Mouse (Mus musculus) hindbrain, embryonic 10.5 days (tissue): ENCODE measurements around the gene Dnajc5. TPM values are rescaled to one million over a fixed set of nuclear protein-coding genes. Genes with fewer than 3 reads are reported as not detected.
"Not testable (repeated sequence)": the region's sequence is repeated elsewhere in the genome, so short reads cannot be mapped to it uniquely, and the experiment has no call there.

Experiments used
- DNase-seq: peaks from one replicate; pipeline ENCODE4 v3.0.0-alpha.2; 2017; ENCODE audit warnings: low spot score
- H3K27ac ChIP-seq: fragments of 300-500 bp; sonication (generic); 2 replicates; pipeline ENCODE4 v1.5.1; 2016; ENCODE audit warnings: mild to moderate bottlenecking, moderate library complexity
- H3K27me3 ChIP-seq: fragments of 300-500 bp; sonication (generic); 2 replicates; pipeline ENCODE4 v1.6.1; 2016; ENCODE audit warnings: mild to moderate bottlenecking; ENCODE audit not compliant: poor library complexity, insufficient read depth, severe bottlenecking
- H3K36me3 ChIP-seq: fragments of 300-500 bp; sonication (generic); 2 replicates; pipeline ENCODE4 v1.6.1; 2016; ENCODE audit warnings: mild to moderate bottlenecking, moderate library complexity
- H3K4me1 ChIP-seq: fragments of 300-500 bp; sonication (generic); replicated peaks from 2 replicates; pipeline ENCODE4 v1.6.1; 2016; ENCODE audit warnings: mild to moderate bottlenecking
- H3K4me3 ChIP-seq: fragments of 300-500 bp; sonication (generic); 2 replicates; pipeline ENCODE4 v1.5.1; 2016; ENCODE audit warnings: mild to moderate bottlenecking, moderate library complexity
- H3K9me3 ChIP-seq: fragments of 300-500 bp; sonication (generic); 2 replicates; pipeline ENCODE4 v1.6.1; 2016; ENCODE audit warnings: mild to moderate bottlenecking, moderate library complexity
- WGBS: fragments of 180-500 bp; shearing (Covaris S2); methylation state at CpG from one replicate; pipeline ENCODE4 v1.1.7; 2016; 5-methylcytosine and 5-hydroxymethylcytosine counted together
- polyA plus RNA-seq: library from polyadenylated mRNA; unstranded; fragments of >200 nt; fragmentation: Nextera tagmentation; extraction: Ambion mirVana; gene quantifications from 2 replicates; pipeline ENCODE4 v1.2.1, GENCODE M21; 2016

The Dnajc5 gene
- polyA plus RNA-seq, 1 experiment from 2014 or later = 108 TPM

GRCm38 (mm10) chr2:181493156-181493927, 26.9 kb upstream of the Dnajc5 start, which contains the start of gene Abhd16b:
TSS of gene Abhd16b (plus strand) at chr2:181493206.
- H3K27ac ChIP-seq = no peak within 1 kb of the TSS

GRCm38 (mm10) chr2:181494266-181494945, 25.9 kb upstream of the Dnajc5 start:
- WGBS = 85% methylated on average over 26 of the region's 26 CpGs
- Histone ChIP-seq H3K36me3 (peaks cover 4% of the 10 kb centered on the region), H3K27ac (no peak overlapping the region), H3K4me1 (peaks cover 19% of the 10 kb centered on the region), H3K4me3 (no peak overlapping the region), H3K27me3 (no peaks in the 10 kb centered on the region), H3K9me3 (no peaks in the 10 kb centered on the region)
- DNase-seq = no peak

More at GRCm38 (mm10) chr2:181493156-181493927, 26.9 kb upstream of the Dnajc5 start, which contains the start of gene Abhd16b:
- Histone ChIP-seq H3K36me3 (no peaks in the 10 kb centered on the region), H3K4me3 (no peak within 1 kb of the TSS), H3K27me3 (no peaks in the 10 kb centered on the region), H3K4me1 (peaks cover 17% of the 10 kb centered on the region), H3K9me3 (no peaks in the 10 kb centered on the region)
- 85% methylated on average over 31 of the region's 31 CpGs for WGBS
- DNase-seq = no peak

- 64% methylated on average over 8 of the region's 8 CpGs for WGBS
- not testable (repeated sequence) for DNase-seq, H3K27ac ChIP-seq, H3K4me3 ChIP-seq, H3K27me3 ChIP-seq, H3K9me3 ChIP-seq
- peaks cover 19% of the 10 kb centered on the region for H3K4me1 ChIP-seq
- H3K36me3 ChIP-seq = peaks cover 18% of the 10 kb centered on the region
Measured at GRCm38 (mm10) chr2:181495845-181496244, 24.4 kb upstream of the Dnajc5 start.

- peak overlapping the region; percentile 93 for H3K27ac ChIP-seq
- no peaks in the 10 kb centered on the region for H3K9me3 ChIP-seq
- WGBS = 17% methylated on average over 8 of the region's 8 CpGs
- H3K27me3 ChIP-seq = no peaks in the 10 kb centered on the region
- H3K36me3 ChIP-seq = peaks cover 22% of the 10 kb centered on the region
- peaks cover 19% of the 10 kb centered on the region for H3K4me1 ChIP-seq
- peak; percentile 57 for DNase-seq
- peak overlapping the region; percentile 96 for H3K4me3 ChIP-seq
Measured at GRCm38 (mm10) chr2:181496281-181496680, 24.0 kb upstream of the Dnajc5 start.

GRCm38 (mm10) chr2:181496831-181497547, 23.3 kb upstream of the Dnajc5 start, which contains the start of gene Tpd52l2:
TSS of gene Tpd52l2 (plus strand) at chr2:181497142.
- Histone ChIP-seq H3K27me3 (no peaks in the 10 kb centered on the region), H3K27ac (peak within 1 kb of the TSS; percentile 93), H3K36me3 (peaks cover 29% of the 10 kb centered on the region), H3K9me3 (no peaks in the 10 kb centered on the region), H3K4me1 (peaks cover 19% of the 10 kb centered on the region), H3K4me3 (peak within 1 kb of the TSS; percentile 96)
- peak; percentile 94 for DNase-seq
- under 1% methylated on average over 46 of the region's 46 CpGs for WGBS

GRCm38 (mm10) chr2:181497548-181497875, 22.8 kb upstream of the Dnajc5 start:
- H3K4me3 ChIP-seq = peak overlapping the region; percentile 96
- no peaks in the 10 kb centered on the region for H3K27me3 ChIP-seq
- WGBS = under 1% methylated on average over 12 of the region's 12 CpGs
- no peak for DNase-seq
- peaks cover 19% of the 10 kb centered on the region for H3K4me1 ChIP-seq
- peak overlapping the region; percentile 93 for H3K27ac ChIP-seq
- H3K36me3 ChIP-seq = peaks cover 35% of the 10 kb centered on the region
- H3K9me3 ChIP-seq = no peaks in the 10 kb centered on the region

- H3K27me3 ChIP-seq = no peaks in the 10 kb centered on the region
- H3K4me1 ChIP-seq = peaks cover 19% of the 10 kb centered on the region
- H3K9me3 ChIP-seq = no peaks in the 10 kb centered on the region
- H3K4me3 ChIP-seq = peak overlapping the region; percentile 96; the same call in 1 of the 2 replicates
- no peak for DNase-seq
- 81% methylated on average over 4 of the region's 4 CpGs for WGBS
- H3K36me3 ChIP-seq = peaks cover 46% of the 10 kb centered on the region
- no peak overlapping the region for H3K27ac ChIP-seq
Measured at GRCm38 (mm10) chr2:181498644-181499043, 21.6 kb upstream of the Dnajc5 start.

GRCm38 (mm10) chr2:181509191-181509590, 11.1 kb upstream of the Dnajc5 start:
- WGBS = 95% methylated on average over 2 of the region's 2 CpGs
- Histone ChIP-seq H3K4me1 (no peaks in the 10 kb centered on the region), H3K36me3 (peaks cover 100% of the 10 kb centered on the region), H3K27ac (no peak overlapping the region), H3K27me3 (no peaks in the 10 kb centered on the region), H3K9me3 (no peaks in the 10 kb centered on the region), H3K4me3 (no peak overlapping the region)
- no peak for DNase-seq

GRCm38 (mm10) chr2:181511231-181511630, 9.1 kb upstream of the Dnajc5 start:
- Histone ChIP-seq H3K27ac (no peak overlapping the region), H3K4me3 (no peak overlapping the region), H3K4me1 (no peaks in the 10 kb centered on the region), H3K27me3 (no peaks in the 10 kb centered on the region), H3K9me3 (no peaks in the 10 kb centered on the region), H3K36me3 (peaks cover 100% of the 10 kb centered on the region)
- no peak for DNase-seq
- WGBS = 95% methylated on average over 8 of the region's 8 CpGs

GRCm38 (mm10) chr2:181519201-181519600, 1.1 kb upstream of the Dnajc5 start:
- Histone ChIP-seq H3K27me3 (no peaks in the 10 kb centered on the region), H3K36me3 (peaks cover 54% of the 10 kb centered on the region)
- 86% methylated on average over 3 of the region's 3 CpGs for WGBS

GRCm38 (mm10) chr2:181520936-181521227, 597 bp downstream of the Dnajc5 start:
- no peaks in the 10 kb centered on the region for H3K27me3 ChIP-seq
- peaks cover 42% of the 10 kb centered on the region for H3K36me3 ChIP-seq
- H3K27ac ChIP-seq = peak overlapping the region; percentile 98
- H3K4me3 ChIP-seq = peak overlapping the region; percentile 76
- peaks cover 23% of the 10 kb centered on the region for H3K4me1 ChIP-seq
- under 1% methylated on average over 17 of the region's 17 CpGs for WGBS
- DNase-seq = no peak
- H3K9me3 ChIP-seq = no peaks in the 10 kb centered on the region

More at GRCm38 (mm10) chr2:181519201-181519600, 1.1 kb upstream of the Dnajc5 start:
- Histone ChIP-seq H3K4me3 (peak overlapping the region; percentile 76), H3K9me3 (no peaks in the 10 kb centered on the region), H3K4me1 (peaks cover 23% of the 10 kb centered on the region), H3K27ac (peak overlapping the region; percentile 98)
- no peak for DNase-seq

GRCm38 (mm10) chr2:181521491-181521890, 1.2 kb downstream of the Dnajc5 start:
- DNase-seq = no peak

More at GRCm38 (mm10) chr2:181521491-181521890, 1.2 kb downstream of the Dnajc5 start:
- Histone ChIP-seq H3K27me3 (no peaks in the 10 kb centered on the region), H3K27ac (0 out of 2 replicates have a peak overlapping the region, but pooled peaks have one; percentile 62), H3K4me1 (peaks cover 23% of the 10 kb centered on the region), H3K36me3 (peaks cover 41% of the 10 kb centered on the region), H3K9me3 (no peaks in the 10 kb centered on the region), H3K4me3 (peak overlapping the region; percentile 76)
- 68% methylated on average over 10 of the region's 10 CpGs for WGBS
